Mouse (Mus musculus) myocyte (in vitro differentiated cells): Measurements from ENCODE around the gene Pgbd1.

Source experiments
- CEBPB ChIP-seq: IDR thresholded peaks from 2 replicates; pipeline ENCODE4 v1.6.1; 2011; ENCODE audit warnings: mild to moderate bottlenecking, moderate library complexity; ENCODE audit not compliant: poor library complexity, insufficient read depth, severe bottlenecking
- MAX ChIP-seq: IDR thresholded peaks from one replicate; pipeline ENCODE4 v1.6.1; 2011; ENCODE audit warnings: low read depth, mild to moderate bottlenecking, control low read depth
- MYOD1 ChIP-seq, 3 experiments: IDR thresholded peaks; one replicate each; pipeline ENCODE4 v1.6.1; 2011; ENCODE audit warnings: control low read depth in 2 of 3, low read depth in 2 of 3, mild to moderate bottlenecking in 2 of 3, moderate library complexity in 1 of 3; ENCODE audit not compliant: insufficient read length in 2 of 3, control insufficient read depth in 1 of 3
- MYOG ChIP-seq, 3 experiments: IDR thresholded peaks; one replicate each; pipeline ENCODE4 v1.6.1; 2011; ENCODE audit warnings: control low read depth in 2 of 3, low read depth in 2 of 3, mild to moderate bottlenecking in 2 of 3; ENCODE audit not compliant: insufficient read length in 2 of 3, control insufficient read depth in 1 of 3, insufficient read depth in 1 of 3
- POLR2A ChIP-seq: IDR thresholded peaks from one replicate; pipeline ENCODE4 v1.6.1; 2011; ENCODE audit warnings: low read depth, mild to moderate bottlenecking, control low read depth, moderate library complexity; ENCODE audit not compliant: insufficient read length
- POLR2AphosphoS2 ChIP-seq: IDR thresholded peaks from one replicate; pipeline ENCODE4 v1.6.1; 2011; ENCODE audit warnings: low read depth, control low read depth; ENCODE audit not compliant: insufficient read length
- SRF ChIP-seq: IDR thresholded peaks from one replicate; pipeline ENCODE4 v1.6.1; 2011; ENCODE audit warnings: low read depth; ENCODE audit not compliant: control insufficient read depth, insufficient read length
- TCF3 ChIP-seq: IDR thresholded peaks from one replicate; pipeline ENCODE4 v1.6.1; 2011; ENCODE audit warnings: low read depth, control low read depth; ENCODE audit not compliant: insufficient read length
- USF1 ChIP-seq: IDR thresholded peaks from one replicate; pipeline ENCODE4 v1.6.1; 2011; ENCODE audit warnings: low read depth, mild to moderate bottlenecking, control low read depth, moderate library complexity

GRCm38 (mm10) chr13:21435476-21435875 is 5.4 kb downstream of the Pgbd1 start:
- TF ChIP-seq POLR2A (no peak), USF1 (no peak), MAX (no peak), CEBPB (no peak), POLR2AphosphoS2 (no peak), TCF3 (no peak), MYOG (IDR thresholded peaks at IDR 0.05; ENCODE audit: control insufficient read depth in 1 of 3, insufficient read depth in 1 of 3, insufficient read length in 2 of 3, low read depth in 2 of 3) (no peak), MYOD1 (IDR thresholded peaks at IDR 0.05; ENCODE audit: control insufficient read depth in 1 of 3, insufficient read length in 2 of 3, low read depth in 2 of 3) (no peak), SRF (no peak)
